Mouse (Mus musculus) testis, postnatal 14 days (tissue): ENCODE data around the gene Vmp1.

Source experiments
- DNase-seq: peaks from one replicate; pipeline ENCODE4 v3.0.0; 2021; ENCODE audit warnings: low spot score

Vmp1 gene

GRCm38 (mm10) chr11:86568425-86568824 lies 115.2 kb downstream of the Vmp1 start:
- DNase-seq, result no peak

DNA sequence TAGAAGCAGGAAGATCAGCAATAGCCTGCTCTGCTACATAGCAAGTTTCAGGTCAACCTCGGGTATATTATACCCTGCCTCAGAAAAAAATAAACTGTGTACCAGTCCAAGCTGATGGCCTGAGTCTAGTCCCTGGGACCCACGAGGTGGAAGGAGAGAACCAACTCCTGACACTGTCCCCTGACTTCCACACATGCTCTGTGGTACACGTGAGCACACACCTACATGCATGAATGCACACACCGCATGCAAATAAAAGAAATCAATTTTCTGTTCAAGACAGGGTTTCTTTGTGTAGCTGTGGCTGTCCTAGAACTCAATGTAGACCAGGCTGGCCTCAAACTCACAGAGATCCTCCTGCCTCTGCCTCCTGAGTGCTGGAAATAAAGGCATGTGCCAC lies 125.4 kb downstream of the Vmp1 start:
- no peak for DNase-seq

DNA sequence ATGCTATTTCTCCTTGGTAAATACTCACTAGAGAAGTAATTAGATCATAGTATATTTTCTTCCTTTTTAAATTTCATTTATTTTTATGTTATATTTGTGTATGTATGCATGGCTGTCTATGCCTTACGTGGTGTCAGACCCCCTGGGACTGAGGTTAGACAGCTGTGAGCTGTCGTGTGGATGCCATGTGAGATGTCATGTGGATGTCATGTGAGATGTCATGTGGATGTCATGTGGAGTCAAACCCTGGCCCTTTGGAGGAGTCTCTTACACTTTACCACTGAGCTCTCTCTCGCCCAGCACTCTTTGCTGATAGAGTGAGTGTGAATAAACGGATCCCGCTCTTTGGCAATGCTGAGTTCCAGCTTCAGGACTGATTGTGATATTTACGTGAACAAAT lies 130.1 kb downstream of the Vmp1 start:
- DNase-seq, result no peak

GRCm38 (mm10) chr11:86547412-86547811 lies 136.2 kb downstream of the Vmp1 start:
- DNase-seq, result no peak

DNA sequence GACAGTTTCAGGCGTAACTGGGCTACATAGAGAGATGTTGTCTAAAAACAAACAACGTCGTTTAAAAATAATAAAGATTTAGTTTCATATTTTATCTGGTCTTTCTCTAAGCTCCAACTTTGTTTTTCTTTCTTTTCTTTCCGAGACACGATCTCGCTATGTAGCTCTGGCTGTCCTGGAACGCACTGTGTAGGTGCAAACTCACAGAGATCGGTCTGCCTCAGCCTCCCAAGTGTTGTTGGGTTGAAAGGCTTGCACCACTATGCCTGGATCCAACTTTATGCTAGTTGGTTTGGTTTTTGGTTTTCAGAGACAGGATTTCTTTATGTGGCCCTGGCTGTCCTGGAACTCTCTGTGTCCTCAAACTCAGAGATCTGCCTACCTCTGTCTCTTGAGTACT lies 138.1 kb downstream of the Vmp1 start:
- DNase-seq, result no peak

GRCm38 (mm10) chr11:86544639-86545299 lies 138.9 kb downstream of the Vmp1 start, which contains the start of the genes Rps6kb1 and Tubd1:
Rps6kb1 (minus strand) TSS chr11:86544805.
Tubd1 (plus strand) TSS chr11:86544991.
- peak; percentile 100 for DNase-seq

GRCm38 (mm10) chr11:86543960-86544638 lies 139.5 kb downstream of the Vmp1 start:
- peak; percentile 80 for DNase-seq

GRCm38 (mm10) chr11:86542851-86543250 lies 140.8 kb downstream of the Vmp1 start:
- DNase-seq, result no peak

DNA sequence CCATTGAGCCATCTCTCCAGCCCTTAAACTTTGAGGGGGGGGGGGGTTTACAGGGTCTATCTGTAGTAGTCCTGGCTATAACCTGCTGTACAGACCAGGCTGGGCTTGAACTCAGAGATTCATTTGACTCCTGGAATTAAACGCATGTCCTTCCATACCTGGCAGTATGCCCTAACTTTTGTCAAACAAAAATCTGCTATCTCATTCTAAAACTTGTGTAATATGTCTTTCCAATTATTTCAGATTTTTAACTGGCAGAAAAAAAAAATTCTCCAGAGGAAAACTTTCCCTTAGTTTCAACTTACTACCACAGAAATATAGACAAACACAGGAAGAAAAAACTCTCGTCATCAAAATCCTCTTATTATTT lies 143.2 kb downstream of the Vmp1 start:
- DNase-seq, result no peak

- DNase-seq, result no peak
Measured at GRCm38 (mm10) chr11:86539716-86540475, 143.7 kb downstream of the Vmp1 start.

GRCm38 (mm10) chr11:86538786-86539185 lies 144.8 kb downstream of the Vmp1 start:
- no peak for DNase-seq

GRCm38 (mm10) chr11:86534201-86534910 lies 149.3 kb downstream of the Vmp1 start:
- no peak for DNase-seq
